Mouse (Mus musculus): Measurements from ENCODE around the gene E2f7. TPM values are rescaled to one million over a fixed set of nuclear protein-coding genes. Genes with fewer than 3 reads are reported as not detected.

The E2f7 gene
- polyA plus RNA-seq, 1 experiment: 6.2 TPM

DNA sequence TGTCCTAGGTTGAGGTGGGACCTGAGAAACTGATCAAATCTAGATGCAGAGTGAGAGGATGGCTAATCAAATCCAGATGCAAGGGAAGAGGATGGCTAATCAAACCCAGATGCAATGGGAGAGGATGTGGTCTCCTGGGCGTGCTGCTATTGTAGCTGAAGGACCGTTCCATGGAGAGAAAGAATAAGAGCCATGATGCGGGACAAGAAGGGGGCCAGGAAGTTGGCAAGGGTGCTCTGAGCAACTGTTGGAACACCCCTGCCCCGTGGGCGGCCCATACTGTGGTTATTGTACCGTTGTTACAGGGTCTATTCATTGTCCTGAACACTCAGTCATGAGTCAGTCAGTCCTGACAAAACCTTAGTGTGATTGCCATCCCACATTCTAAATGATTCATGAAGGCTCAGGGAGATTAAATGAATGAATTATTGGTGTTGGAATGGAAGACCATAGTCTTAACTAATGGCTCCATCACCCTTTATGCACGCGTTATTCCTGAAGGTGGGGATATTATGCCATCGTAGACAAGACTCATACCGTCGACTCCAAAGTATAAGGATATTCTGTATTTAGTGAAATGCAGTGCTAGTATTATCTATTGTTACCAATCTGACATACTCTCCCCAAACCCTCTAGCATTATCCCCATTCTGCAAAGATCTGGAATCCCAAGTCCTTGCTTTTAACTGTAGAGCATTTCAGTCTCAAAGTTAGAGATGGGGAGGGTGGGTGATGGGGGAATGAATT, 59.2 kb downstream of the E2f7 start:
- Histone ChIP-seq H3K4me1 (peaks cover 36% of the 10 kb centered on the region), H3K4me3 (replicated peaks) (no peak overlapping the region), H3K36me3 (replicated peaks; ENCODE audit: low read length) (peaks cover 7% of the 10 kb centered on the region), H3K27me3 (replicated peaks) (no peaks in the 10 kb centered on the region), H3K9me3 (no peaks in the 10 kb centered on the region)
- TF ChIP-seq GATA1 (IDR thresholded peaks at IDR 0.05; ENCODE audit: borderline replicate concordance, low read length) (no peak), FLI1 (IDR thresholded peaks at IDR 0.05; ENCODE audit: low read length) (no peak)

- no peaks in the 10 kb centered on the region for H3K27me3 ChIP-seq (replicated peaks)
- H3K36me3 ChIP-seq (replicated peaks; ENCODE audit: low read length): peaks cover 5% of the 10 kb centered on the region
- peaks cover 32% of the 10 kb centered on the region for H3K4me1 ChIP-seq
- TF ChIP-seq FLI1 (IDR thresholded peaks at IDR 0.05; ENCODE audit: low read length) (no peak), GATA1 (IDR thresholded peaks at IDR 0.05; ENCODE audit: borderline replicate concordance, low read length) (no peak)
- H3K4me3 ChIP-seq (replicated peaks): no peak overlapping the region
- no peaks in the 10 kb centered on the region for H3K9me3 ChIP-seq
Measured at GRCm38 (mm10) chr10:110805025-110805740, 59.9 kb downstream of the E2f7 start.

GRCm38 (mm10) chr10:110806471-110806870, 61.2 kb downstream of the E2f7 start:
- Histone ChIP-seq H3K36me3 (replicated peaks; ENCODE audit: low read length) (no peaks in the 10 kb centered on the region), H3K4me1 (peaks cover 24% of the 10 kb centered on the region), H3K4me3 (replicated peaks) (no peak overlapping the region), H3K27me3 (replicated peaks) (no peaks in the 10 kb centered on the region), H3K9me3 (no peaks in the 10 kb centered on the region)
- no peak for TF ChIP-seq GATA1 (IDR thresholded peaks at IDR 0.05; ENCODE audit: borderline replicate concordance, low read length)
- TF ChIP-seq FLI1 (IDR thresholded peaks at IDR 0.05; ENCODE audit: low read length): no peak

DNA sequence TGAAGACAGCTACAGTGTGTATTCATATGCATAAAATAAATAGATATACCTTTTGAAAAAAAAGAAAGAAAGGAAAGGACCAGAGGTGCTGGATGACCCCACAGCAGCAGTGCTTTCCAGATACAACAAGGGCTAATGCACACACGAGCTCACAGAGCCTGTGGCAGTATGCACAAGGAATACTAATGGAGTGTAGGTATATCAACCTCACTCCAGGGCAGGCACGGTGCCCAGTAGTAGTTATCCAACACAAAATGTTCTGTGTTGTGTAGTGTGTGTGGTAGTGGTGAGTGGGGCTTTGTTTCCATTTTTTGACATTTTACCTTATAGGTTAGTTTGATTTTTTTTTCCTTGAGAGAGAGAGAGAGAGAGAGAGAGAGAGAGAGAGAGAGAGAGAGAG, 65.3 kb downstream of the E2f7 start:
- Histone ChIP-seq H3K9me3 (no peaks in the 10 kb centered on the region), H3K27me3 (replicated peaks) (peaks cover 1% of the 10 kb centered on the region), H3K4me1 (peaks cover 10% of the 10 kb centered on the region), H3K36me3 (replicated peaks; ENCODE audit: low read length) (no peaks in the 10 kb centered on the region), H3K4me3 (replicated peaks) (no peak overlapping the region)
- TF ChIP-seq FLI1 (IDR thresholded peaks at IDR 0.05; ENCODE audit: low read length) (no peak), GATA1 (IDR thresholded peaks at IDR 0.05; ENCODE audit: borderline replicate concordance, low read length) (no peak)

DNA sequence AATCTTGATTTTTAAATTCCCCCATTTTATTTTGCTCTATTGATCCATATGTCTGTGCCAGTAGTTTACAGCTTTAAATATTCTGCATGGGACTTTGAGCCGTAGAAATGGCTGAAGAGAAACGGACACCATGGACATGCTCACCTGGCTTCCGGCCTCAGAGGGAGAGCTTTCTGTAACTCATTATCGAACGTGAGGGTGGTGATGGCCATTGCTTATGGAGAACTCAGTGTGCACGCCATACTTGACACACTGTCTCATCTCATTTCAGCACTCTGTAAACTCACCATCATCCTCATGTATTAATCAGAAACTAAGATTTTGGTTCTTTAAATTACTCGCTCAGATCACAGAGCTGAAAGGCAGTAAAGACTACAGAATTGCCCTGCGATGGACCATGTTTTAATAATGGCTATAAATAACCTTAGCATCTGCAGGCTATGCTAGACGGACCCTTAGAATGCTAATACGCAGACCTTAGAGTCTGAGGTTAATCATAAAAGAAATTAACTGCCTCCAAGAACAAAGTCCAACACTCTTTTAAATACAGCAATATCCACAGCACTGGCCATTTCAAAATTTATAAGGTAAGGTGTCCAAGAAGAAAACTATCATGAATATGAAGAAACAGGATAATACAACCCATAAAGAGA, 66.1 kb downstream of the E2f7 start:
- Histone ChIP-seq H3K9me3 (no peaks in the 10 kb centered on the region), H3K4me3 (replicated peaks) (no peak overlapping the region), H3K4me1 (peaks cover 3% of the 10 kb centered on the region), H3K36me3 (replicated peaks; ENCODE audit: low read length) (no peaks in the 10 kb centered on the region), H3K27me3 (replicated peaks) (peaks cover 1% of the 10 kb centered on the region)
- no peak for TF ChIP-seq GATA1 (IDR thresholded peaks at IDR 0.05; ENCODE audit: borderline replicate concordance, low read length)
- TF ChIP-seq FLI1 (IDR thresholded peaks at IDR 0.05; ENCODE audit: low read length): no peak

- Histone ChIP-seq H3K4me1 (peaks cover 6% of the 10 kb centered on the region), H3K36me3 (replicated peaks; ENCODE audit: low read length) (no peaks in the 10 kb centered on the region), H3K4me3 (replicated peaks) (no peak overlapping the region), H3K9me3 (no peaks in the 10 kb centered on the region), H3K27me3 (replicated peaks) (peaks cover 1% of the 10 kb centered on the region)
- no peak for TF ChIP-seq FLI1 (IDR thresholded peaks at IDR 0.05; ENCODE audit: low read length)
- no peak for TF ChIP-seq GATA1 (IDR thresholded peaks at IDR 0.05; ENCODE audit: borderline replicate concordance, low read length)
Measured at GRCm38 (mm10) chr10:110811862-110812225, 66.6 kb downstream of the E2f7 start.

DNA sequence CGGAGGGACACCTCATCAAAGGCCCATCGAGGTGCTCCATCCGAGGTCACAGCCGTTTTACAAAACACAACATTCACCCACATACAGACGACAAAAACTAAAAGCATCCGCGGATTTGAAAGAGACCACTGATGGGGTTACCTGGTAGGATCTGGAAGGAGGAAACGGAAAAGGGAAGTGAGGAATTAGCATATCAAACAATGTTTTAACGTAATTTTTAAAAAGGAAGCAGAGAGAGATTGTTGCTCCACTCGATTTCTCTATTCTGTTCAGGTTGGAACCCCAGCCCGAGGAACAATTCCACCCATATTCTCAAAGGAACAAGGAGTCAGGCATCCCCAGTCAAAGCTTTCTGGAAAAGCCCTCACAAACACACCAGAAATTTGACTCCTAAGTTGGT, 75.9 kb downstream of the E2f7 start:
- H3K36me3 ChIP-seq (replicated peaks; ENCODE audit: low read length): peaks cover 4% of the 10 kb centered on the region
- peaks cover 9% of the 10 kb centered on the region for H3K9me3 ChIP-seq
- no peaks in the 10 kb centered on the region for H3K27me3 ChIP-seq (replicated peaks)
- no peak for TF ChIP-seq GATA1 (IDR thresholded peaks at IDR 0.05; ENCODE audit: borderline replicate concordance, low read length)
- TF ChIP-seq FLI1 (IDR thresholded peaks at IDR 0.05; ENCODE audit: low read length): no peak
- H3K4me1 ChIP-seq: peaks cover 21% of the 10 kb centered on the region
- no peak overlapping the region for H3K4me3 ChIP-seq (replicated peaks)

DNA sequence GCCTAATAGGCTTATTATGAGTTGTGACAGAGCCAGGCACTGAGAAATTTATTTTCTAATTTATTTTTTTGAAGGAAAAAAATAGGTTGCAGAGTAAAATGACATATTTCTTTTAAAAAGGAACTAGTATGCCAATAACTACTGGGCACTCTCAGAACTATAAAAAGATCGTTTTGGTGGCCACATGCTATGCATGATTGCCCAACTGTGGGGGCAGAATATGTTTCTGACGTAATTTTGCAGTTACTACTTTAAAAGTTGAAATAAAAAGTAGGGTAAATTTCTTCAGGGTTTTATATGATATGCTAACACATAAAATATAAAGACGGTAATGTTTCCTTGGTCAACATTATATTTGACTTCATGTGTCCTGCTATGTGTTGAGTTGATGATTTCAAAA, 76.5 kb downstream of the E2f7 start:
- Histone ChIP-seq H3K4me1 (peaks cover 16% of the 10 kb centered on the region), H3K4me3 (replicated peaks) (no peak overlapping the region), H3K36me3 (replicated peaks; ENCODE audit: low read length) (peaks cover 4% of the 10 kb centered on the region), H3K9me3 (peaks cover 9% of the 10 kb centered on the region), H3K27me3 (replicated peaks) (no peaks in the 10 kb centered on the region)
- no peak for TF ChIP-seq FLI1 (IDR thresholded peaks at IDR 0.05; ENCODE audit: low read length)
- no peak for TF ChIP-seq GATA1 (IDR thresholded peaks at IDR 0.05; ENCODE audit: borderline replicate concordance, low read length)

DNA sequence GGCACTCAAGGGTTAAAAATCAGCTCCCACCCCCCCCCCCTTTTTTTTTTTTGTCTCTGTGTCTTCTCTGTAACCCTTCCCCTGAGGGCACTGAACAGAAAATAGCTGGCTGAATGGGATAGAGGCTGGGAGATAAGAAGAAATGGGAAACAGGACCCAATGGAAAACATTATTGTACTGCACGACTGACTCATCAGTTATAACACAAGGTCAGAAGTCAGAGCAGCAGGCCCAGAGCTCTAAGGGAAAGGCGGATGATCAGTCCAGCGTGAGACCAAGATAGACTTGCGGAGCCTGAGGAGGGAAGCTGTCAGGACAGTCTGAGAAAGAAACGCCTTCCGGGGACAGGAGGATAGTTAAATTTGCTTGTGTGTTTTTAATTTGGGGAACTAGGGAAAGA, 87.1 kb downstream of the E2f7 start:
- no peaks in the 10 kb centered on the region for H3K27me3 ChIP-seq (replicated peaks)
- H3K9me3 ChIP-seq: no peaks in the 10 kb centered on the region
- no peaks in the 10 kb centered on the region for H3K36me3 ChIP-seq (replicated peaks; ENCODE audit: low read length)
- no peak overlapping the region for H3K4me3 ChIP-seq (replicated peaks)
- TF ChIP-seq GATA1 (IDR thresholded peaks at IDR 0.05; ENCODE audit: borderline replicate concordance, low read length): no peak
- TF ChIP-seq FLI1 (IDR thresholded peaks at IDR 0.05; ENCODE audit: low read length): no peak
- H3K4me1 ChIP-seq: peaks cover 4% of the 10 kb centered on the region; the same call in 1 of the 2 replicates

Data from megakaryocyte, embryonic 14.5 days (primary cell).